In the genomic region with DNA sequence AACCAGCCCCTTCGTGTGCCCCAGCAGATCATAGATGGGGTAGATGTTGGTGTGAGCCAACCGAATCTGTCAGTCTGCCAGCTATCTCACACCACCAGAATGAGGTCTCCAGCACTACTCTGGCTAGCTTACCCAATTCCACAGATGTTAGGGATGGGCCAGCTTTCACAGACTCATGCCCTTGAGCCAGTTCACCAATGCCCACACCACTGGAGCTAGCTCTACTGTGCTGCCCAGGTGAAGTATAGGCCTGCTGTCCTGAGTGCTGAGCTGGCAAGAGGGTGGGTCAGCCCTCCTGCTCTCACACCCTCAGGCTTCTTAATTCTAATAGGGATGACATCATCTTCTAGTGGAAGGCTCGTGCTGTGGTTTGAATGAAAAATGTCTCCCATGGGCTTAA, we compare ENCODE assay signal across 27 mouse cellular contexts.
"Had no signal": no experiment of that assay in that cellular context is flagged by ENCODE, and none has a peak within 500 bp of the region (broad histone marks: within the 10 kb centered on the region; RNA-seq: fewer than 3 reads in every experiment).

No protein-coding gene starts in this region.

- H3K36me3 ChIP-seq: embryonic facial prominence, embryonic 10.5 days; embryonic facial prominence, embryonic 12.5 days; embryonic facial prominence, embryonic 13.5 days; embryonic facial prominence, embryonic 15.5 days; forebrain, embryonic 10.5 days; forebrain, embryonic 12.5 days; forebrain, embryonic 15.5 days had no signal

- H3K9me3 ChIP-seq: embryonic facial prominence, embryonic 10.5 days; embryonic facial prominence, embryonic 12.5 days; embryonic facial prominence, embryonic 13.5 days; embryonic facial prominence, embryonic 15.5 days; forebrain, embryonic 10.5 days; forebrain, embryonic 12.5 days; forebrain, embryonic 13.5 days; forebrain, embryonic 15.5 days had no signal

- H3K4me1 ChIP-seq: embryonic facial prominence, embryonic 10.5 days; embryonic facial prominence, embryonic 12.5 days; embryonic facial prominence, embryonic 15.5 days; forebrain, embryonic 10.5 days; forebrain, embryonic 12.5 days; forebrain, embryonic 13.5 days; forebrain, embryonic 15.5 days had no signal

- H3K4me3 ChIP-seq: embryonic facial prominence, embryonic 10.5 days; embryonic facial prominence, embryonic 12.5 days; embryonic facial prominence, embryonic 13.5 days; embryonic facial prominence, embryonic 15.5 days; erythroblast, embryonic 14.5 days; forebrain, embryonic 10.5 days; forebrain, embryonic 12.5 days; forebrain, embryonic 13.5 days; forebrain, embryonic 15.5 days; gastrocnemius, adult 2 months; heart, adult 2 months had no signal

- H3K9ac ChIP-seq: embryonic facial prominence, embryonic 12.5 days; embryonic facial prominence, embryonic 13.5 days; embryonic facial prominence, embryonic 15.5 days; forebrain, embryonic 12.5 days; forebrain, embryonic 13.5 days; forebrain, embryonic 15.5 days; forebrain, postnatal 0 days had no signal

- H3K27me3 ChIP-seq: embryonic facial prominence, embryonic 12.5 days; embryonic facial prominence, embryonic 15.5 days; forebrain, embryonic 12.5 days; forebrain, embryonic 13.5 days; forebrain, embryonic 15.5 days had no signal

- H3K27ac ChIP-seq: embryonic facial prominence, embryonic 10.5 days; embryonic facial prominence, embryonic 12.5 days; embryonic facial prominence, embryonic 13.5 days; embryonic facial prominence, embryonic 15.5 days; forebrain, embryonic 10.5 days; forebrain, embryonic 12.5 days; forebrain, embryonic 13.5 days; forebrain, embryonic 15.5 days; gastrocnemius, adult 2 months; heart, adult 2 months had no signal

- DNase-seq: cerebellum, adult 2 months; cerebellum, adult 8-10 months; cerebellum, adult 9-10 months; cerebellum, adult 9-11 months; cerebellum, postnatal 14 days; cerebellum, postnatal 25 days; cerebellum, postnatal 36 days; embryo, embryonic 11 days; forebrain, postnatal 0 days; gastrocnemius, adult 2 months; gastrocnemius, postnatal 10 days; gastrocnemius, postnatal 14 days; gastrocnemius, postnatal 25 days; gastrocnemius, postnatal 36 days; heart, adult 18-20 months; heart, adult 2 months had no signal

- H3K4me2 ChIP-seq: embryonic facial prominence, embryonic 12.5 days; embryonic facial prominence, embryonic 13.5 days; embryonic facial prominence, embryonic 15.5 days; forebrain, embryonic 12.5 days; forebrain, embryonic 13.5 days; forebrain, embryonic 15.5 days had no signal

- ATAC-seq: forebrain, embryonic 13.5 days; forebrain, embryonic 14.5 days; forebrain, embryonic 15.5 days; forebrain, embryonic 16.5 days; forebrain, postnatal 0 days had no signal
